Mouse (Mus musculus) stomach, embryonic 14.5 days (tissue): ENCODE measurements around the gene AI464131. TPM values are rescaled to one million over a fixed set of nuclear protein-coding genes. Genes with fewer than 3 reads are reported as not detected.
A peak's percentile ranks its signal among the peaks of the same experiment; 100 is the strongest.
"Not testable (repeated sequence)": the region's sequence is repeated elsewhere in the genome, so short reads cannot be mapped to it uniquely, and the experiment has no call there.

ENCODE experiments used
- ATAC-seq: fragments of 200-750 bp; cut with Nextera tagmentation; 2 replicates; pipeline ENCODE4 v1.8.0; 2017; ENCODE audit warnings: low read depth, moderate TSS enrichment; ENCODE audit not compliant: insufficient number of reproducible peaks, insufficient read depth, low FRiP score
- H3K27ac ChIP-seq: fragments of 300-500 bp; sonication (generic); 2 replicates; pipeline ENCODE4 v1.5.1; 2014; ENCODE audit warnings: mild to moderate bottlenecking, low read length, moderate library complexity, mixed read lengths
- H3K27me3 ChIP-seq: fragments of 300-500 bp; sonication (generic); 2 replicates; pipeline ENCODE4 v1.6.1; 2014; ENCODE audit warnings: low read length, control low read depth, mixed read lengths; ENCODE audit not compliant: control insufficient read depth, insufficient read depth
- H3K36me3 ChIP-seq: fragments of 300-500 bp; sonication (generic); 2 replicates; pipeline ENCODE4 v1.6.1; 2014; ENCODE audit warnings: mild to moderate bottlenecking, control low read depth, low read length, moderate library complexity, mixed read lengths; ENCODE audit not compliant: control insufficient read depth, insufficient read depth
- H3K4me1 ChIP-seq: fragments of 300-500 bp; sonication (generic); 2 replicates; pipeline ENCODE4 v1.6.1; 2014; ENCODE audit warnings: low read length, control low read depth, mixed read lengths; ENCODE audit not compliant: control insufficient read depth, insufficient read depth
- H3K4me2 ChIP-seq: fragments of 300-500 bp; sonication (generic); replicated peaks from 2 replicates; pipeline ENCODE4 v1.6.1; 2014; ENCODE audit warnings: low read depth, low read length, control low read depth
- H3K4me3 ChIP-seq: fragments of 300-500 bp; sonication (generic); 2 replicates; pipeline ENCODE4 v1.5.1; 2014; ENCODE audit warnings: low read depth, low read length, control low read depth
- H3K9ac ChIP-seq: fragments of 300-500 bp; sonication (generic); replicated peaks from 2 replicates; pipeline ENCODE4 v1.6.1; 2014; ENCODE audit warnings: low read depth, mild to moderate bottlenecking, control low read depth, low read length, moderate library complexity, mixed read lengths
- H3K9me3 ChIP-seq: fragments of 300-500 bp; sonication (generic); 2 replicates; pipeline ENCODE4 v1.6.1; 2016; ENCODE audit warnings: low read depth, low read length, control low read depth; ENCODE audit not compliant: control insufficient read depth
- WGBS: fragments of 180-500 bp; shearing (Covaris S2); extraction: QIAGEN DNeasy Blood & Tissue Kit; methylation state at CpG from one replicate; pipeline ENCODE4 v1.1.7; 2014; 5-methylcytosine and 5-hydroxymethylcytosine counted together
- polyA plus RNA-seq: library from polyadenylated mRNA; unstranded; fragments of >200 nt; fragmentation: Nextera tagmentation; extraction: Ambion mirVana; gene quantifications from 2 replicates; pipeline ENCODE4 v1.2.1, GENCODE M21; 2014

The AI464131 gene
- polyA plus RNA-seq, 1 experiment from 2014 or later: 4.8 TPM

GRCm38 (mm10) chr4:41463051-41463738, 39.7 kb downstream of the AI464131 start:
- not testable (repeated sequence) for H3K9ac ChIP-seq, ATAC-seq, H3K4me1 ChIP-seq, H3K27ac ChIP-seq, H3K27me3 ChIP-seq, H3K36me3 ChIP-seq, H3K9me3 ChIP-seq
- Histone ChIP-seq H3K4me2 (peak overlapping the region; percentile 82), H3K4me3 (peak overlapping the region; percentile 73; the same call in 1 of the 2 replicates)
- 69% methylated on average over 3 of the region's 3 CpGs for WGBS

- Histone ChIP-seq H3K9ac (no peak overlapping the region), H3K9me3 (no peaks in the 10 kb centered on the region), H3K4me1 (peaks cover 7% of the 10 kb centered on the region; the same call in 1 of the 2 replicates), H3K27ac (no peak overlapping the region), H3K4me2 (no peak overlapping the region), H3K36me3 (no peaks in the 10 kb centered on the region), H3K4me3 (no peak overlapping the region), H3K27me3 (no peaks in the 10 kb centered on the region)
- whole genome bisulfite sequencing: 84% methylated on average over 1 of the region's 1 CpGs
- no peak for ATAC-seq
Observed at GRCm38 (mm10) chr4:41460690-41461089, 42.2 kb downstream of the AI464131 start.

- Histone ChIP-seq H3K9ac (no peak overlapping the region), H3K27me3 (no peaks in the 10 kb centered on the region), H3K27ac (no peak overlapping the region), H3K9me3 (no peaks in the 10 kb centered on the region), H3K4me2 (no peak overlapping the region), H3K36me3 (no peaks in the 10 kb centered on the region), H3K4me3 (no peak overlapping the region), H3K4me1 (no peaks in the 10 kb centered on the region)
- no peak for ATAC-seq
- 95% methylated on average over 3 of the region's 3 CpGs for WGBS
Observed at GRCm38 (mm10) chr4:41447595-41447994, 55.3 kb downstream of the AI464131 start.

Other genes with a start within 250 kb of the AI464131 start
- 59.9 and 61.3 TPM in 2 replicates for gene Ubap2, start 227.9 kb downstream of the AI464131 start, polyA plus RNA-seq
- 40.0 and 41.6 TPM in 2 replicates for gene Dcaf12, start 188.2 kb downstream of the AI464131 start, polyA plus RNA-seq
- gene Ubap1, start 154.1 kb downstream of the AI464131 start, polyA plus RNA-seq: 53.6 and 54.8 TPM in 2 replicates
- gene Kif24, start 38.2 kb downstream of the AI464131 start, polyA plus RNA-seq: 7.4 and 8.0 TPM in 2 replicates
- 47.7 and 50.6 TPM in 2 replicates for gene Nudt2, start 37.9 kb downstream of the AI464131 start, polyA plus RNA-seq
- gene 1110017D15Rik, start 14.3 kb upstream of the AI464131 start, polyA plus RNA-seq: 0.98 and 1.8 TPM in 2 replicates
- gene Fam219a, start 66.5 kb upstream of the AI464131 start, polyA plus RNA-seq: 3.9 and 4.0 TPM in 2 replicates
- 4.8 TPM in 2 replicates for gene Dnaic1, start 66.7 kb upstream of the AI464131 start, polyA plus RNA-seq
- gene Enho, start 137.2 kb upstream of the AI464131 start, polyA plus RNA-seq: 30.7 and 30.9 TPM in 2 replicates
- 9.3 and 11.3 TPM in 2 replicates for gene Cntfr, start 194.0 kb upstream of the AI464131 start, polyA plus RNA-seq
- 162 TPM in 2 replicates for gene Il11ra1, start 196.9 kb upstream of the AI464131 start, polyA plus RNA-seq
- 65.3 and 71.5 TPM in 2 replicates for gene Rpp25l, start 210.5 kb upstream of the AI464131 start, polyA plus RNA-seq
- gene Dctn3, start 220.1 kb upstream of the AI464131 start, polyA plus RNA-seq: 121 and 126 TPM in 2 replicates
- gene Arid3c, start 228.1 kb upstream of the AI464131 start, polyA plus RNA-seq: not detected in 2 replicates